Mouse (Mus musculus) A20 (cell line): ENCODE results near the gene Prx.
A peak's percentile ranks its signal among the peaks of the same experiment; 100 is the strongest.

Experiments used
- DNase-seq: peaks from one replicate; pipeline ENCODE4 v3.0.0-alpha.2; 2011; ENCODE audit warnings: low read depth, low spot score

The Prx gene

GRCm38 (mm10) chr7:27499036-27499435 is at the start of gene Prx:
Gene Prx, plus strand, starts transcription at chr7:27499324.
- DNase-seq = no peak

DNA sequence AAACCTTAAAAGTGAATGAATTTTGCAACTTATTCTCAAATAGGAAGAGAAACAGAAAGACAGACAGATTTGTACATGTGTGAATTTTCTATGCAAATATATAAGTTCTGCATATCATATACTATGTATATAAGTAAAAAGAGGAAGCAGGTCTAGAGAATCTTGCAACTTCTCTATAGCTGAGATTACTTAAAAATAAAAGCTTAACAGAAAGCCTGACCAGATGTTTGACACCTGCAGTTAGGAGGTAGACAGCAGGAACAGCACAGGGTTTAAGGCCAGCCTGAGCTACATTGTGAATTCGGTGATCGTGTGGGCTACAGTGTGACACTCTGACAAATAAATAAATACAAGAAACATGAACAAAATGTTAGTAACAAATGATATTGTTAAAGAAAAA is 47.8 kb upstream of the Prx start:
- peak; percentile 80 for DNase-seq

- peak; percentile 28 for DNase-seq
These were observed 46.8 kb upstream of the Prx start for GRCm38 (mm10) chr7:27452206-27452770.

DNA sequence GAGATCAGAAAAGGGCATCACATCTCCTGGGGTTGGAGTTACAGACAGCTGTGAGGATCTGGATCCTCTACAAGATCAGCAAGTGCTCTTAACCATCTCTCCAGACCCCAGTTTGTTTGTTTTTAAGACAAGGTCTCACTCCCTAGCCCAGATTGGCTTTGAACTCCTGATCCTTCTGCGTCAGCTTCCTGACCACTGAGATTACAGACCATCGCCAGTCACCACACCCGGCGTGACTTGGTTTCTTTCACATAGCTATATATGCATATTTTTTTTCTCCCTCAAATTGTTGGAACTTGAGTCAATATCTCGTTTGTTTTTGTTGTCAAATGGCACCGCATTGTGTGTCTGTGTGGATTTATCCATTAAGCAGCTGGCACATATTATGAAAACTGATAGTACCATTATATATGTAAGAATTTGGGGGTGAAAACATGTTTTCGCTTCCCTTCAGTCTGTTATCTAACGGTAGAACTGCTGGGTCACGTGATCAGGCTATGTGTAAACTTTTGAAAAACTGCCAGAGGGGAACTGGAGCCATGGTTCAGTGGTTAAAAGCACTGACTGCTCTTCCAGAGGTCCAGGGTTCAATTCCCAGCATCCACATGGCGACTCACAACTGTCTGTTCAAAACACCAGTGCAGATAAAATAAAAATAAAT is 44.5 kb upstream of the Prx start:
- DNase-seq = peak; percentile 81

DNA sequence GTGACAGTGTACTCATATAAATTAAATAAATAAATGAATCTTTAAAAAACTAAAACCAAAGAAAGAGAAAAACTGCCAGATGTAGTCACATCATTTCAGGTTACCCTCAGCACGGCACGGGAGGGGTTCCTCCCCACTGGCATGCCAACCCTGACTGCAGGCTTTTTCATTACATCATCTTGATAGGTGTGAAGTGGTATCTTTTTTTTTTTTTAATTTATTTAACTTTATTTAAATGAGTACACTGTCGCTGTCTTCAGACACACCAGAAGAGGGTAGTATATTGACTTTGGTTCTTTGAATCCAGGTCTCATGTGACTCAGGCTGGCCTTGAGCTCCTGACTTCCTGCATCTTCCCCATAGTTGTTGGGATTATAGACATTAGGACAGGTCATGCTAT is 43.9 kb upstream of the Prx start:
- no peak for DNase-seq

DNA sequence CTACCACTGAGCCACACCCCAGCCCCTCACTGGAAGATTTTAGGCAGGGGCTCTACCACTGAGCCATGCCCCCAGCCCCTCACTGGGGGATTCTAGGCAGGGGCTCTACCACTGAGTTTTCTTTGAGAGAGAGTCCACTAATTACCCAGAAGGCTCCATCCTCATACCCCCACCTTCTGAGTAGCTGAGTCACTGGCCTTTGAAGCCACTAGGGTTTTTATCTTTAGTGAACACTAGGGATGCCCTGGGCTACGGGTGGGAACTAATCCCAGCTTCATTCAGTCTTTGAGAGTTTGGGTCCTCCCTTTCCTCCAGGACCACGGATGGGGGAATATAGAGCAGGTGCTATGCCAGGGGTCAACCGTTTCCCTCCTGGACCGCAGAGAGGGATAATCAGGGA is 40.5 kb upstream of the Prx start:
- no peak for DNase-seq

- DNase-seq = no peak
These were observed 39.5 kb upstream of the Prx start for GRCm38 (mm10) chr7:27459640-27460039.

DNA sequence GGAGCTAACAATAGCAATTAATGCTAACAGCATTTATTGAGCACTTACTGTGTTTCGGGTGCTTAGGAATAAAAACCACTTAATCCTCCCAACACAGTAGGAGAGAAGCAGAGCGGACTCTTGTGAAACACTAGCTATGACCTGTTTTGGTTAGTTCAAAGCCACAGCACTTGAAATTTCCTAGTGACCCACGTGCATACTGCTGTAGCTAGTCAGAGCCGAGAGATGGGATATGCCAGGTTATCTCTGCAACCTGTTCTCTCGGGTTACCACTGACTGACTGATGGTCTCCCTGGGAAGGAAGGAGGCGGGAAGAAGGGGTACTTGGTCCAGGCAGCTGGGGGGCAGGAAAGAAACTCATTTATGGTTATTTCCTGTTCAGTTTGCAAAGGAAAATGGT is 38.6 kb upstream of the Prx start:
- no peak for DNase-seq

GRCm38 (mm10) chr7:27467648-27468047 is 31.5 kb upstream of the Prx start:
- DNase-seq = no peak

GRCm38 (mm10) chr7:27471390-27472120 is 27.6 kb upstream of the Prx start:
- no peak for DNase-seq

DNA sequence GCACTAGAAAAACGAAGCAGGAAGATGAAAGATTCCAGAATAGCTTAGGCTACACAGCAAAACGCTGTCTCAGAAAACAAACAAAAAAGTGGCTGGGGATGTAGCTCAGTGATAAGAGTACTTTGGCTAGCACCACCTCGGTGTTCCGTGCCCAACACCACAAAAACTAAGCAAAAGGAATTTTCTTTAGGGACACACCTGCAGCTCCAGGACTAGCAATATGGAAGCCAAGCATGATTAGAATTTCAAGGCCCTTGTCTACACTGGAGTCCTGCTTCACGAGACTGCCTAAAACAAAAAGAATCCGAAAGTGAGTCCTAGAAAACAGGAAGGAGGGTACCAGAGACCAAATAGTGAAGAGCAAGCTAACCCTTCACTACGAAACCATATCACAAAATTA is 26.5 kb upstream of the Prx start:
- no peak for DNase-seq

- DNase-seq = peak; percentile 100
These were observed 25.8 kb upstream of the Prx start, which contains the start of gene Sertad3 for GRCm38 (mm10) chr7:27473156-27473834. Gene Sertad3, plus strand, starts transcription at chr7:27473768.

- no peak for DNase-seq
These were observed 25.2 kb upstream of the Prx start for GRCm38 (mm10) chr7:27473835-27474489.

DNA sequence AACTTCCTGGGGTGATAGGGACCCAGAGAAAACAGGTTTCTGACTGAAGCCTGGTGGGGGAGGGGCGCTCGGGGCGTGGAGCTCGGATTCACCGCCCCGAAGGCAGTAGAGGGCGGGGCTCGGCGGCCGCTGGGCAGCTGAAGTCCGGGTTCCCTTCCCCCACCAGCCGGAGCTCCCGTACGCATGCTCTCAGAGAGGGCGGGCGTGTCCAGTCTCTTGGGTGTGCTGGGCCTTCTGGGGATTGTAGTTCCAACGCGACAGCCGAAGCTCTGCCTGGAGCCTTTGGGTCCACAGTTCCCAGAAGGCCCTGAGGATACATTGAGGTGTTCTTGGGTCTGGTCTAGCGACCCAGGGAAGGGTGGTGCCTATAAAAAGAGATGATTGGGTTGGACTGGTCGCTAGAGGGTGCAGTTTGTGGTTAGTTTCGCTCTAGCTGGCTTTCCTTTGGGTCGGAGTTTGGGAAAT is 24.6 kb upstream of the Prx start:
- DNase-seq = peak; percentile 100

DNA sequence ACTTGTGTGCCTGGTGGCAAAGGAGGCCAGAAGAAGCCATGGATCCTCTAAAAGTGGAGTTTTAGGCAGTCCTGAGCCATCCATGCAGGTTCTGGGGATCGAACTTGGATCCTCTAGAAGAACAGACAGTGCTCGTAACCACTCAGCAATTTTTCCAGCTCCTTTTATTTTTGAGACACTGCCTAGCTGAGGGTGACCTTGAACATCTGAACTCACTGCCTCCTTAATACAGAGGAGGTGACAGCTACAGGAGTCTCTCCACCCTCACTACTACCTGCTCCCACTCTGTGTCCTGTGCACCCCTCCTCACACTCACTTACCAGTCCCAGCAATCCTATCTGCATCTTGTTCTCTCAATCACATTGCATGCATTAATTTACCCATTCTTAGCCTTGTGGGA is 23.5 kb upstream of the Prx start:
- no peak for DNase-seq

DNA sequence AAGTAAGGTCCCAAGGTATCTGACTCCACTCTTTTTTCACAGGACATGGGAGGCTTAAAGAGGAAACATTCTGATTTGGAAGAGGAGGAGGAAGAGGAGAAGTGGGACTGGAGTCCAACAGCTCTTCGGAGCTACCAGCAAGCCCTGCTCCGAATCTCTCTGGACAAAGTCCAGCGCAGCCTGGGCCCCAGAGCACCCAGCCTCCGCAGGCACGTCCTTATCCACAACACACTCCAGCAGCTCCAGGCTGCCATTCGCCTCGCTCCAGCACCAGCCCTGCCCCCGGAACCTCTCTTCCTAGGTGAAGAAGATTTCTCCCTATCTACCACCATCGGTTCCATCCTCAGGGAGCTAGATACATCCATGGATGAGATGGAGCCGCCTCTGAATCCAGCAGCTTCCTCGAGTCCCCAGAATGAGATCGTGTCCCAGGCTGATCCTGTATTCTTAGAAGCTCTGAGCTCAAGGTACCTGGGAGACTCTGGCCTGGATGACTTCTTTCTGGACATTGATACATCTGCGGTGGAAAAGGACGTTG is 23.0 kb upstream of the Prx start:
- DNase-seq = no peak

GRCm38 (mm10) chr7:27478561-27478960 is 20.6 kb upstream of the Prx start:
- DNase-seq = peak; percentile 30

DNA sequence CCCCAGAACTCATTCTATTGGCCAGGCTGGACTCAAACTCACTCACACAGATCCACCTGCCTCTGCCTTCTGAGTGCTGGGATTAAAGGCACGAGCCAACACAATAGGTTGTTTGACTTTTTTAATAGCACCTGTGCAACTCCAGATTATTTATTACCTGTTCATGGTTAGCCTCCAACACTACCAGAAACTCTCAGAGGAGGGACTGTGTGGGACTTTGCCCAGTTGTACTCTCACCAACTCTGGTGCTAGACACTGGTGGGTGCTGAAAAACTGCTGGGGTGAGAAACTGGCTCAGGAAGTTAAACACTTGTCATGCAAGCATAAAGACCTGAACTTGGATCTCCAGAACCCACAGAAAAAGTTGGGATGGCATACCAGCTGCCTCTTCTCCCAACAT is 19.4 kb upstream of the Prx start:
- DNase-seq = no peak

- DNase-seq = no peak
These were observed 18.6 kb upstream of the Prx start for GRCm38 (mm10) chr7:27480506-27480905.

GRCm38 (mm10) chr7:27480927-27481626 is 18.0 kb upstream of the Prx start:
- DNase-seq = no peak

DNA sequence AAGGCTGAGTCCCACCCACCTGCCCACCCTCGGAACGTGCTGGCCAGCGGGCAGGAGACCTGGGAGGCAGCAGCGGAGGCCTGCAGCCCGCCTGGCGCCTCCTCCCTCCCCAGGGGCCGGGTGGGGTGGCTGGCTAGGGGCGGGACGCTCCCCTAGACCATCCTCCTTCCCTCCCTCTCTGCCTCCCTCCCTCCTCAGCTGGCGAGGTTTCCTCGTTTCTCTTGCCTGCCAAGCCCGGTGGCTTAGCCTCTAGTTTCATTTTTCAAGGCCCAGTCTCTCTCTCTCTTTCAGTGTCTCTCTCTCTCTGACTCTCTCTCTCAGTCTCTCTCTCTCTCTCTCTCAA is 17.5 kb upstream of the Prx start:
- DNase-seq = peak; percentile 90
